Mouse (Mus musculus) olfactory bulb, adult 2 months (tissue): ENCODE results near the gene Zfr.

ENCODE experiments used
- CTCF ChIP-seq: fragments of 200-500 bp; IDR thresholded peaks from 2 replicates; pipeline ENCODE4 v1.5.1; 2012; ENCODE audit warnings: low read depth, mild to moderate bottlenecking, low read length, moderate library complexity; ENCODE audit not compliant: insufficient read depth
- POLR2A ChIP-seq: fragments of 200-500 bp; IDR thresholded peaks from 2 replicates; pipeline ENCODE4 v1.6.1; 2012; ENCODE audit warnings: mild to moderate bottlenecking, low read depth, low read length, moderate library complexity; ENCODE audit not compliant: insufficient read depth

- TF ChIP-seq CTCF, result no peak
- TF ChIP-seq POLR2A, result no peak
Observed at GRCm38 (mm10) chr15:12216119-12216518, 98.5 kb downstream of the Zfr start.
